Mouse (Mus musculus): ENCODE data around the gene Steap4.

DNA sequence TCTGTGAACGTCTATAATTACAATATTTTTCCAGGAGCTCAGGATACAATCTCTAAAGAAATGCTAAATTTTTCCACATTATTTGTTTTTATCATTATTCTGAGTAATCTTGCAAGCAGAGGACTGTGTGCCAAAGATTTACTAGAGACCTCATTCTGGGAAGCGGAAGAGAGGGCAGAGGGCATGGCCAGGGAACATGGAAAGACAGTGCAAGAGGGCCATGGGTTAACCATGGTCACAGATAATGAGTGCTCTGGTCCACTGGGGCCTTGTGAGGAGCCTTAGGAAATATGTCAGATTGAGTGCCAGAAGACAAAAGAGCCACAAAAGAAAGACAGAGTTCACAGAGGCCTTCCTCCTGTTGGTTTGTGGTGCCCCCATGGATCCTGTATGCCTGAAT, 12.0 kb downstream of the Steap4 start:
- TF ChIP-seq CTCF (conservative IDR thresholded peaks at IDR 0.05; ENCODE audit: insufficient read depth, insufficient read length, low read depth, low read length) = no peak
- no peak for TF ChIP-seq POLR2A (IDR thresholded peaks at IDR 0.05; ENCODE audit: low read depth, low read length)

Measured in kidney, adult 2 months (tissue).